Comparison of ENCODE assay signal across 27 mouse cellular contexts in genomic region chr11:103365022-103365421, GRCm38 (mm10). TPM values are rescaled to one million over a fixed set of nuclear protein-coding genes. Genes with fewer than 3 reads are reported as not detected.
DNase-seq lines count a peak whose midpoint lies in the region; ATAC-seq and TF ChIP-seq lines count a peak whose summit lies in the region.
"Had no signal": no experiment of that assay in that cellular context is flagged by ENCODE, and none has a peak within 500 bp of the region (broad histone marks: within the 10 kb centered on the region; RNA-seq: fewer than 3 reads in every experiment).

No protein-coding gene starts in this region.

- intact Hi-C loops in left cerebral cortex, postnatal 25 days (cut with DNase I): no loop called here

- no peak overlapping the region for H3K4me3 ChIP-seq in heart, embryonic 10.5 days
- H3K4me3 ChIP-seq in heart, embryonic 11.5 days (ENCODE audit: low read depth, low read length): no peak overlapping the region
- no peak overlapping the region for H3K4me3 ChIP-seq in kidney, postnatal 0 days (replicated peaks; ENCODE audit: low read depth, low read length)
- no peak overlapping the region for H3K4me3 ChIP-seq in hindbrain, embryonic 14.5 days (replicated peaks; ENCODE audit: low read length)
- H3K4me3 ChIP-seq: erythroblast, embryonic 14.5 days; hindbrain, embryonic 10.5 days; limb, embryonic 12.5 days; liver, embryonic 15.5 days; midbrain, embryonic 10.5 days; midbrain, embryonic 15.5 days; neural tube, embryonic 15.5 days had no signal

- no peak overlapping the region for H3K4me2 ChIP-seq in heart, embryonic 11.5 days
- H3K4me2 ChIP-seq in kidney, postnatal 0 days (ENCODE audit: low read length): peak overlapping the region; percentile 84; the same call in 1 of the 2 replicates
- H3K4me2 ChIP-seq in hindbrain, embryonic 14.5 days (replicated peaks): no peak overlapping the region
- H3K4me2 ChIP-seq: limb, embryonic 12.5 days; liver, embryonic 15.5 days; midbrain, embryonic 15.5 days; neural tube, embryonic 15.5 days had no signal

- DNase-seq in heart, embryonic 10.5 days (ENCODE audit: low spot score): peak; percentile 67
- no peak for DNase-seq in kidney, postnatal 0 days (ENCODE audit: low spot score)
- DNase-seq in kidney, postnatal 14 days: no peak
- peak; percentile 42 to 67 for DNase-seq in left cerebral cortex, postnatal 25 days (ENCODE audit: low spot score in 2 of 2)
- DNase-seq in left cerebral cortex, adult 9 months (ENCODE audit: low spot score in 2 of 2): no peak
- peak; percentile 70 for DNase-seq in brain, adult 2 months (ENCODE audit: low read depth, low spot score)
- DNase-seq in hindbrain, embryonic 14.5 days (ENCODE audit: low spot score): no peak
- DNase-seq: adrenal gland, postnatal 14 days; cerebellum, adult 11-12 months; cerebellum, adult 9-11 months; embryo, embryonic 11 days; gastrocnemius, postnatal 10 days; kidney, adult 18-20 months; layer of hippocampus, adult 9-11 months; lung, postnatal 10 days; retina, postnatal 1 day; thymus, postnatal 4 days had no signal

- 70% methylated on average over 3 of the region's 3 CpGs for WGBS in heart, embryonic 10.5 days
- WGBS in heart, embryonic 11.5 days (ENCODE audit: insufficient replicate concordance): 78% methylated on average over 3 of the region's 3 CpGs
- WGBS in kidney, postnatal 0 days: 86% methylated on average over 3 of the region's 3 CpGs
- WGBS in hindbrain, embryonic 14.5 days: 85% methylated on average over 3 of the region's 3 CpGs

- peaks cover 65% of the 10 kb centered on the region for H3K27me3 ChIP-seq in heart, embryonic 10.5 days (ENCODE audit: insufficient read depth, poor library complexity, severe bottlenecking)
- peaks cover 43% of the 10 kb centered on the region for H3K27me3 ChIP-seq in heart, embryonic 11.5 days (ENCODE audit: control insufficient read depth, insufficient read depth, low read length)
- H3K27me3 ChIP-seq in kidney, postnatal 0 days (ENCODE audit: insufficient read depth, low read length): 0 out of 2 replicates have a peak, but pooled peaks cover 1% of the 10 kb centered on the region
- peaks cover 56% of the 10 kb centered on the region for H3K27me3 ChIP-seq in hindbrain, embryonic 14.5 days (ENCODE audit: control insufficient read depth, insufficient read depth, low read length)

- H3K4me1 ChIP-seq in heart, embryonic 10.5 days: peaks cover 50% of the 10 kb centered on the region
- peaks cover 23% of the 10 kb centered on the region for H3K4me1 ChIP-seq in heart, embryonic 11.5 days (ENCODE audit: control insufficient read depth, insufficient read depth, low read length)
- peaks cover 23% of the 10 kb centered on the region; the same call in 1 of the 2 replicates for H3K4me1 ChIP-seq in kidney, postnatal 0 days (replicated peaks; ENCODE audit: insufficient read depth, low read length)
- H3K4me1 ChIP-seq in hindbrain, embryonic 14.5 days (replicated peaks; ENCODE audit: control insufficient read depth, insufficient read depth, low read length): peaks cover 17% of the 10 kb centered on the region

- TF ChIP-seq CTCF in kidney, postnatal 0 days (IDR thresholded peaks at IDR 0.05; ENCODE audit: low read depth): no peak

- no peak overlapping the region for H3K9ac ChIP-seq in heart, embryonic 11.5 days (ENCODE audit: low read depth, low read length)
- H3K9ac ChIP-seq in kidney, postnatal 0 days (ENCODE audit: low read depth, low read length): no peak overlapping the region
- H3K9ac ChIP-seq in hindbrain, embryonic 14.5 days: no peak overlapping the region
- H3K9ac ChIP-seq: limb, embryonic 12.5 days; liver, embryonic 15.5 days; midbrain, embryonic 15.5 days; neural tube, embryonic 15.5 days had no signal

- ATAC-seq in heart, embryonic 11.5 days (replicated peaks; ENCODE audit: insufficient number of reproducible peaks, low FRiP score, low TSS enrichment): no peak
- ATAC-seq in kidney, postnatal 0 days (replicated peaks; ENCODE audit: low FRiP score, low read depth): no peak
- no peak for ATAC-seq in hindbrain, embryonic 14.5 days (ENCODE audit: low FRiP score)
- ATAC-seq: forebrain, embryonic 16.5 days; hindbrain, embryonic 16.5 days; midbrain, embryonic 15.5 days had no signal

- H3K9me3 ChIP-seq in heart, embryonic 10.5 days: no peaks in the 10 kb centered on the region
- no peaks in the 10 kb centered on the region for H3K9me3 ChIP-seq in heart, embryonic 11.5 days (replicated peaks; ENCODE audit: control insufficient read depth, low read length)
- H3K9me3 ChIP-seq in kidney, postnatal 0 days (replicated peaks; ENCODE audit: low read length): no peaks in the 10 kb centered on the region
- no peaks in the 10 kb centered on the region for H3K9me3 ChIP-seq in hindbrain, embryonic 14.5 days (ENCODE audit: control insufficient read depth, low read length)
- H3K9me3 ChIP-seq: hindbrain, embryonic 10.5 days; limb, embryonic 12.5 days; liver, embryonic 15.5 days; midbrain, embryonic 10.5 days; midbrain, embryonic 15.5 days; neural tube, embryonic 15.5 days had no signal

- peaks cover 29% of the 10 kb centered on the region for H3K36me3 ChIP-seq in heart, embryonic 10.5 days
- no peaks in the 10 kb centered on the region; the same call in 1 of the 2 replicates for H3K36me3 ChIP-seq in heart, embryonic 11.5 days (ENCODE audit: control insufficient read depth, insufficient read depth, low read length)
- peaks cover 11% of the 10 kb centered on the region for H3K36me3 ChIP-seq in kidney, postnatal 0 days (ENCODE audit: insufficient read depth, low read length)
- peaks cover 33% of the 10 kb centered on the region for H3K36me3 ChIP-seq in hindbrain, embryonic 14.5 days (replicated peaks; ENCODE audit: control insufficient read depth, insufficient read depth)

- H3K27ac ChIP-seq in heart, embryonic 10.5 days: no peak overlapping the region
- no peak overlapping the region for H3K27ac ChIP-seq in heart, embryonic 11.5 days (ENCODE audit: low read depth, low read length)
- H3K27ac ChIP-seq in kidney, postnatal 0 days: 0 out of 2 replicates have a peak overlapping the region, but pooled peaks have one; percentile 85
- H3K27ac ChIP-seq in hindbrain, embryonic 14.5 days: no peak overlapping the region
- H3K27ac ChIP-seq: hindbrain, embryonic 10.5 days; limb, embryonic 12.5 days; liver, embryonic 15.5 days; midbrain, embryonic 10.5 days; midbrain, embryonic 15.5 days; neural tube, embryonic 15.5 days had no signal

RNA-seq across cellular contexts. Expression of gene Arhgap27, which starts 1.5 kb away (rescaled TPM):
- polyA plus RNA-seq in heart, embryonic 10.5 days (2016; fragmentation: Nextera tagmentation; extraction: Ambion mirVana): 5.7 and 6.0 TPM in 2 replicates
- 3.4 and 4.4 TPM in 2 replicates for polyA plus RNA-seq in heart, embryonic 11.5 days (2014; fragmentation: Nextera tagmentation; extraction: Ambion mirVana)
- 15.9 and 16.6 TPM in 2 replicates for polyA plus RNA-seq in kidney, postnatal 0 days (2015; fragmentation: Nextera tagmentation; extraction: Ambion mirVana)
- total RNA-seq in left cerebral cortex, postnatal 25 days (2021): 10 to 100 TPM in 1 of 2 experiments, 1 to 10 TPM in 1; 7.9 to 12.4 TPM
- polyA plus RNA-seq in hindbrain, embryonic 14.5 days (2014; fragmentation: Nextera tagmentation; extraction: Ambion mirVana): 3.9 and 5.4 TPM in 2 replicates

RNA-seq across cellular contexts. Expression of gene Plekhm1, which starts 47.5 kb away (rescaled TPM):
- 6.7 and 6.9 TPM in 2 replicates for polyA plus RNA-seq in heart, embryonic 10.5 days (2016; fragmentation: Nextera tagmentation; extraction: Ambion mirVana)
- polyA plus RNA-seq in heart, embryonic 11.5 days (2014; fragmentation: Nextera tagmentation; extraction: Ambion mirVana): 4.4 and 5.2 TPM in 2 replicates
- polyA plus RNA-seq in kidney, postnatal 0 days (2015; fragmentation: Nextera tagmentation; extraction: Ambion mirVana): 5.4 and 6.1 TPM in 2 replicates
- 10 to 100 TPM; 16.5 to 17.4 TPM for total RNA-seq in left cerebral cortex, postnatal 25 days (2021)
- polyA plus RNA-seq in hindbrain, embryonic 14.5 days (2014; fragmentation: Nextera tagmentation; extraction: Ambion mirVana): 9.2 and 10.3 TPM in 2 replicates

Comparison
In these comparisons a context has a peak if more than half of its experiments do, and no peak if none do; other contexts are left out.
1. DNase-seq: peak in heart, embryonic 10.5 days (single experiment), left cerebral cortex, postnatal 25 days (2 of 2) and brain, adult 2 months (single experiment); none in kidney, postnatal 0 days (single experiment), kidney, postnatal 14 days (single experiment), left cerebral cortex, adult 9 months (0 of 2) and hindbrain, embryonic 14.5 days (single experiment).